In the genomic region with DNA sequence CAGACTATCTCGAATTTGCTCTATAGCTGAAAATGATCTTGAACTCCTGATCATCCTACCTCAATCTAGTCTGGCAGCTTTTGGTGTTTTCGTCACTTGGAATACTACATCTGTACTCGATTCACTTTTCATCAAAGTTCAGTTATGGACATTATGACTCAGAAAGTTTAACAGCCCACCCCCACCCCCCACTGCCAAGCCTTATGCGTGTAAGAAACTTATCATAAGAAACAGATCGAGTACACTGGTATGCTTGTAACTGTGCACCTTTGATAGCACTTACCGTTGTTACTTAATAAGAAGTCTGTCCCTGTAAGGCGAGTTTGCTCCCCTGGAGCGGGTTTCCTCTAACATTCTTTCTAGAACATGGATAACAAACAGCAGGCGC, we compare ENCODE assay signal across 8 mouse cellular contexts. TPM values are rescaled to one million over a fixed set of nuclear protein-coding genes. Genes with fewer than 3 reads are reported as not detected.
DNase-seq lines count a peak whose midpoint lies in the region; ATAC-seq and TF ChIP-seq lines count a peak whose summit lies in the region.

No protein-coding gene starts in this region.

- TF ChIP-seq CTCF in layer of hippocampus, adult 2 months (conservative IDR thresholded peaks at IDR 0.05), result no peak
- TF ChIP-seq CTCF in cortical plate, adult 2 months (IDR thresholded peaks at IDR 0.05; ENCODE audit: extremely low read depth, insufficient read depth, low read length), result no peak

- H3K4me1 ChIP-seq in cortical plate, adult 2 months (ENCODE audit: control insufficient read depth, insufficient read depth, low read length), result peaks cover 3% of the 10 kb centered on the region; the same call in 1 of the 2 replicates
- peaks cover 9% of the 10 kb centered on the region; the same call in 1 of the 2 replicates for H3K4me1 ChIP-seq in intestine, embryonic 16.5 days (ENCODE audit: control insufficient read depth, insufficient read depth, low read length)

- H3K36me3 ChIP-seq in intestine, embryonic 16.5 days (ENCODE audit: control insufficient read depth, insufficient read depth, low read length), result no peaks in the 10 kb centered on the region
- peaks cover 12% of the 10 kb centered on the region for H3K36me3 ChIP-seq in myocyte (ENCODE audit: control insufficient read depth, insufficient read depth)

- peak overlapping the region; percentile 42 for H3K4me2 ChIP-seq in intestine, embryonic 16.5 days (ENCODE audit: low read depth, low read length)
- H3K4me2 ChIP-seq in myocyte (ENCODE audit: low read depth), result peak overlapping the region; percentile 87

- H3ac ChIP-seq in myocyte (ENCODE audit: control insufficient read depth, insufficient read length), result peak overlapping the region; percentile 31

- H3K27ac ChIP-seq in layer of hippocampus, adult 2 months, result peak overlapping the region; percentile 99
- peak overlapping the region; percentile 67 for H3K27ac ChIP-seq in cortical plate, adult 2 months (ENCODE audit: insufficient read depth, low read length)
- H3K27ac ChIP-seq in intestine, embryonic 16.5 days (ENCODE audit: low read length), result peak overlapping the region; percentile 42

- H3K9me3 ChIP-seq in intestine, embryonic 16.5 days (ENCODE audit: control insufficient read depth, low read length), result no peaks in the 10 kb centered on the region

- no peak for ATAC-seq in intestine, embryonic 16.5 days

- WGBS in intestine, embryonic 16.5 days, result 27% methylated on average over 9 of the region's 9 CpGs

- peak overlapping the region; percentile 91 for H3K9ac ChIP-seq in intestine, embryonic 16.5 days (ENCODE audit: low read depth, low read length)

- no peak for DNase-seq in layer of hippocampus, adult 2 months (ENCODE audit: low spot score in 2 of 2)
- no peak for DNase-seq in layer of hippocampus, adult 18-20 months (ENCODE audit: low spot score in 2 of 2)
- DNase-seq in kidney, postnatal 14 days, result no peak
- no peak for DNase-seq in embryo, embryonic 9.5 days (ENCODE audit: extremely low spot score)
- DNase-seq in urinary bladder, postnatal 36 days (ENCODE audit: low spot score in 2 of 2), result no peak

- peak overlapping the region; percentile 99 for H3K4me3 ChIP-seq in layer of hippocampus, adult 2 months
- peak overlapping the region; percentile 47 for H3K4me3 ChIP-seq in cortical plate, adult 2 months (ENCODE audit: insufficient read depth, low read length)
- peak overlapping the region; percentile 95 for H3K4me3 ChIP-seq in intestine, embryonic 16.5 days (ENCODE audit: low read length)
- peak overlapping the region; percentile 98 for H3K4me3 ChIP-seq in myocyte

- no peak for TF ChIP-seq POLR2A in cortical plate, adult 2 months (IDR thresholded peaks at IDR 0.05; ENCODE audit: extremely low read depth, insufficient read depth, low read length)
- no peak for TF ChIP-seq POLR2A in myocyte (IDR thresholded peaks at IDR 0.05; ENCODE audit: insufficient read length, low read depth)

- H3K79me2 ChIP-seq in myocyte (ENCODE audit: control insufficient read depth, insufficient read depth), result peaks cover 26% of the 10 kb centered on the region

- H3K27me3 ChIP-seq in intestine, embryonic 16.5 days (replicated peaks; ENCODE audit: control insufficient read depth, insufficient read depth, low read length), result no peaks in the 10 kb centered on the region
- no peaks in the 10 kb centered on the region for H3K27me3 ChIP-seq in myocyte (ENCODE audit: control insufficient read depth, insufficient read depth, insufficient read length)

TF ChIP-seq in myocyte, 11 proteins besides CTCF, POLR2A, EP300 and RAD21:
- no peak for TF ChIP-seq POLR2AphosphoS2 (IDR thresholded peaks at IDR 0.05; ENCODE audit: insufficient read length, low read depth)
- TF ChIP-seq MAX (IDR thresholded peaks at IDR 0.05; ENCODE audit: low read depth), result no peak
- no peak for TF ChIP-seq REST (IDR thresholded peaks at IDR 0.05; ENCODE audit: insufficient read depth, insufficient read length)
- TF ChIP-seq SRF (IDR thresholded peaks at IDR 0.05; ENCODE audit: control insufficient read depth, insufficient read length, low read depth), result no peak
- TF ChIP-seq MYOG (IDR thresholded peaks at IDR 0.05; ENCODE audit: control insufficient read depth in 1 of 3, insufficient read depth in 1 of 3, insufficient read length in 2 of 3, low read depth in 2 of 3), result no peak
- no peak for TF ChIP-seq E2F4 (IDR thresholded peaks at IDR 0.05; ENCODE audit: insufficient read depth)
- no peak for TF ChIP-seq USF1 (IDR thresholded peaks at IDR 0.05; ENCODE audit: low read depth)
- TF ChIP-seq TCF3 (IDR thresholded peaks at IDR 0.05; ENCODE audit: insufficient read length, low read depth), result no peak
- TF ChIP-seq CEBPB (IDR thresholded peaks at IDR 0.05; ENCODE audit: insufficient read depth, poor library complexity, severe bottlenecking), result no peak
- no peak for TF ChIP-seq MYOD1 (IDR thresholded peaks at IDR 0.05; ENCODE audit: control insufficient read depth in 1 of 3, insufficient read length in 2 of 3, low read depth in 2 of 3)
- TF ChIP-seq TCF12 (IDR thresholded peaks at IDR 0.05; ENCODE audit: insufficient read depth, poor library complexity, severe bottlenecking), result no peak

RNA-seq across cellular contexts. Expression of gene Coro7, which starts 3.6 kb away (rescaled TPM):
- 10 to 100 TPM; 85.6 to 93.4 TPM for total RNA-seq in layer of hippocampus, adult 2 months (2021)
- 10 to 100 TPM; 79.0 to 95.7 TPM for total RNA-seq in layer of hippocampus, adult 18-20 months (2021)
- polyA plus RNA-seq in cortical plate, adult 2 months (2012; rRNA removed), result 103 and 104 TPM in 2 replicates
- polyA plus RNA-seq in intestine, embryonic 16.5 days (2015; fragmentation: Nextera tagmentation; extraction: Ambion mirVana), result 29.2 and 30.5 TPM in 2 replicates
- 15.2 TPM for polyA plus RNA-seq in myocyte (2012; fragmentation: generic; extraction: Trizol)

RNA-seq across cellular contexts. Expression of gene Nmral1, which starts 36.0 kb away (rescaled TPM):
- 10 to 100 TPM; 16.8 to 17.4 TPM for total RNA-seq in layer of hippocampus, adult 2 months (2021)
- total RNA-seq in layer of hippocampus, adult 18-20 months (2021), result 10 to 100 TPM; 17.7 to 18.0 TPM
- polyA plus RNA-seq in cortical plate, adult 2 months (2012; rRNA removed), result 25.5 and 25.7 TPM in 2 replicates
- 35.3 and 45.9 TPM in 2 replicates for polyA plus RNA-seq in intestine, embryonic 16.5 days (2015; fragmentation: Nextera tagmentation; extraction: Ambion mirVana)
- polyA plus RNA-seq in myocyte (2012; fragmentation: generic; extraction: Trizol), result 13.3 TPM

RNA-seq across cellular contexts. Expression of gene Hmox2, which starts 43.0 kb away (rescaled TPM):
- total RNA-seq in layer of hippocampus, adult 2 months (2021), result 10 to 100 TPM; 91.8 to 92.0 TPM
- 100 to 1,000 TPM in 1 of 2 experiments, 10 to 100 TPM in 1; 94.2 to 105 TPM for total RNA-seq in layer of hippocampus, adult 18-20 months (2021)
- 108 TPM in 2 replicates for polyA plus RNA-seq in cortical plate, adult 2 months (2012; rRNA removed)
- 87.5 and 88.7 TPM in 2 replicates for polyA plus RNA-seq in intestine, embryonic 16.5 days (2015; fragmentation: Nextera tagmentation; extraction: Ambion mirVana)
- polyA plus RNA-seq in myocyte (2012; fragmentation: generic; extraction: Trizol), result 46.7 TPM

RNA-seq across cellular contexts. Expression of gene Dnaja3, which starts 43.4 kb away (rescaled TPM):
- total RNA-seq in layer of hippocampus, adult 2 months (2021), result 10 to 100 TPM; 61.2 to 65.4 TPM
- 10 to 100 TPM; 66.1 to 66.9 TPM for total RNA-seq in layer of hippocampus, adult 18-20 months (2021)
- 48.8 and 50.6 TPM in 2 replicates for polyA plus RNA-seq in cortical plate, adult 2 months (2012; rRNA removed)
- polyA plus RNA-seq in intestine, embryonic 16.5 days (2015; fragmentation: Nextera tagmentation; extraction: Ambion mirVana), result 90.5 and 92.5 TPM in 2 replicates
- 69.5 TPM for polyA plus RNA-seq in myocyte (2012; fragmentation: generic; extraction: Trizol)

RNA-seq across cellular contexts. Expression of gene Vasn, which starts 43.4 kb away (rescaled TPM):
- 1 to 10 TPM; 5.7 to 6.2 TPM for total RNA-seq in layer of hippocampus, adult 2 months (2021)
- 1 to 10 TPM; 4.5 to 5.3 TPM for total RNA-seq in layer of hippocampus, adult 18-20 months (2021)
- 10.1 and 11.2 TPM in 2 replicates for polyA plus RNA-seq in cortical plate, adult 2 months (2012; rRNA removed)
- polyA plus RNA-seq in intestine, embryonic 16.5 days (2015; fragmentation: Nextera tagmentation; extraction: Ambion mirVana), result 13.5 and 13.6 TPM in 2 replicates
- polyA plus RNA-seq in myocyte (2012; fragmentation: generic; extraction: Trizol), result 34.7 TPM

Comparison
In these comparisons a context has a peak if more than half of its experiments do, and no peak if none do; other contexts are left out.
1. H3K27ac ChIP-seq: peak in every context shown above with its lines; median percentile 99 in layer of hippocampus, adult 2 months; 67 in cortical plate, adult 2 months; 42 in intestine, embryonic 16.5 days.
2. H3K4me3 ChIP-seq: peak in every context shown above with its lines; median percentile 99 in layer of hippocampus, adult 2 months; 98 in myocyte; 95 in intestine, embryonic 16.5 days; 47 in cortical plate, adult 2 months.